Mouse (Mus musculus) embryo, embryonic 10.5 days (tissue): ENCODE measurements around the gene Hist3h2a.

Experiments
- DNase-seq: peaks from one replicate; pipeline ENCODE4 v3.0.0-alpha.2; 2015; ENCODE audit warnings: low spot score

Hist3h2a gene

GRCm38 (mm10) chr11:58954420-58955142, at the start of gene Hist3h2a, which contains the start of gene Trim17:
Hist3h2a (plus strand) TSS chr11:58954685.
Trim17 (plus strand) TSS chr11:58954685.
- peak; percentile 99 for DNase-seq

- DNase-seq = peak; percentile 53
Observed at GRCm38 (mm10) chr11:58904838-58905237, 49.6 kb upstream of the Hist3h2a start.

DNA sequence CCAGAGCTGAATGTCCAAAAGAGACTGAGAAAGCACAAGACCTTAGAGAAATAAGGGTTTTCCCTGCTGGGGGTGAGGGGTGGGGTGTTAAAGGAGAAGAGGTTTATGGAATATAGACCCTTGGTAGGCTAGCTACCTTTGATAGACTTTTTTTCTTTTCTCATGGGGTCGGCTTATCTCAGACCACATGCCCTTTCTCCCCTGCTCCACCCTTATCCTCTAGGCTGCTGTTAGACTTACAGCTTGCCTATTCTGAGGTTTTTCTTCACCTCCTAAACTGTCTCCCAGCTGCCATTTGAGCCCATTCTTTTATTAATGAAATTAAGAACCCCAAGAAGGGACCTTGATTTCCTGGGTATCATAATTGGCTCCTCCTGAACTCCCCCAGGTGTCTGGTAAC, 40.7 kb upstream of the Hist3h2a start:
- no peak for DNase-seq

DNA sequence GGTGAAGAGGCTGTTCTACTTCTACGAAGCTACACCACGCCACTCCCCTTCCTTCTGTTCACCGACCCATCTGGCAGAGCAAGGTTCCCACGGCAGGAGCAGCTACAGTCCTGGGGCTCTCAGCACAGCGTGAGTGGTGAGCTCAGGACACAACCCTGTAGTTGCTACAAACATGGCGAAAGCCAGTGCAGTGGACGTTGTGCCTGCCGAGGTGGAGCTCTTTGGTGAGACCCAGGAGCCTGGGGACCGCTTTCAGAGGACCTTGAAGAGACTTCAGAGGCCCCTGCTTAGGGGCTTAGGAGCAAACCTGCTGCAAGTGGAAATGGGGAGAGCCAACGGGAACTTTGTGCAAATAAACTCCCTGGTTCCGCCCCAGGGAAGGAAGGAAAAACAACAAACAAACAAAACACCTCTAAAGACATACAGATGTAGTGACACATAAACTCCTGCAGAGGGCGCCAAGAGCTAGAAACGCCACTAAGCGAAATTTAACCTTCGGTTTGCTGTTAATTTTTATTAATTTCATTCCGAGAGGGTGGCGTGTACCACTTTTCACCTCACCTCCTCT, 39.9 kb upstream of the Hist3h2a start:
- DNase-seq = peak; percentile 73

DNA sequence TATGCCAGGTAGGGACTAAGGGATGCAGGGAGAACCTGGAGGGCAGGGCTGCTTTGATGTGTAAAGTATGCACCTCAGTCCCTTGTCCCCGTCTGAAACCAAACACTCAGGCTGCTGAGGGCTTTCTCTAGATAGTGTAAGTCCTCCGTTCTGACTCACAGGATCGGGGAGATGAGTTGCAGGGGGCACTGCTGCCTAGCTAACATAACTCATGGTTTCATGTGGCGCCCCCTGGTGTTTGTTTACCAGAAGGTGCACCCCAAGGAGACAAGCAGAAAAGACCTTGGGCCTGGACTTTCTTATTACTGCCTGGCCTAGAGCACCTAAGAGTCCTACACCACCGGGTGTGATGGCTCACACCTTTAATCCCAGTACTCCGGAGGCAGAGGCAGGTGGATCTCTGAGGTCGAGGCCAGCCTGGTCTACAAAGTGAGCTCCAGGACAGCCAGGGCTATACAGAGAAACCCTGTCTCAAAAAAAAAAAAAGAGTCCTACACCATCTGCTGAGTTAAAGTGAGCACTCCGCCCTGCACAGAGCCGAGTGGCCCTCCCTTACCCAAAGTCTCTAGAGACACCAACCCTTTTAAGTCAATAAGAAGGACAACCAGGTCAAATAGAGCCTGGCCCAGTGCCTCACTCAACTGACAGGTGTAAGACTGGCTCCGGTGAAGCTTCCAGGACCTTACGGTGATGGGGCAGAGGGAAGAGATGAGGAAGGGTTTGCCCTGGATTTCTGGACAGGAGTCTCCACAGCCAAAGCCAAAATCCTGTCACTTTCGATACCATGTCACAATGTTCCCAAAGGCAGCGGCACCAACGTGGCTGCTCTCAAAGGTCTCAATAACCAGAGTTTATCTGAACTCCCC, 37.4 kb upstream of the Hist3h2a start:
- peak; percentile 69 for DNase-seq

DNA sequence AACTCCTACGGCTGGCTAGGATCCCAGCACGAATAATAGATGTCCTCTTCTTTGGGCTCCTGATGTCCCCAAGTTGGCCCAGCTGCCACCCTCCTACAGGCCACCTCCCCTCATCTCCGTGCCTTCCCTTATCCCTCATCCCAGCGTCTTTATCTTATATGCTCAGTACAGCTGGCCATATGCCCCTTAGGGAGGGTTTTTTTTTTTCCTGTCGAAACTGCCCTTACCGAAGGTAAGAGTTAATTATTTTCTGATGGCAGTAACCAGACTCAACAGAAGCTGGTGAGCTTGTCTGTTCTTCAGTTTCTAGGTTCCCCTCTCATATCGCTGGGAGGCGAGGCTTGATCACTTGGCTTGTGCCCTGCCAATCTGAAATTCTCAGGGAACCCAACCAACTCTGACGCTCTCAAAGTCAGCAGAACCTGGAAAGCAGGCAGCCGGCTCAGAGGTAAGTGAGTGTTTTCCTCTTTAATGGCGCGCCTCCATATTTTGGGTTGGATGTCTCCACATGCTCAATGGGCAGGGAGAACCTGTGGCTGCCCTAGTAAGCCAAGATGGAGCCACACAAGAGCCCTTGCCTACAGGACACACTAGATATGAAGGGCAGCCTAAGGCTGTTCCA, 36.6 kb upstream of the Hist3h2a start, which contains the start of gene Btnl10:
Btnl10 (plus strand) TSS at position 164 of the 622 bp plus-strand sequence.
- no peak for DNase-seq

- no peak for DNase-seq
Observed at GRCm38 (mm10) chr11:58918759-58919158, 35.7 kb upstream of the Hist3h2a start.

DNA sequence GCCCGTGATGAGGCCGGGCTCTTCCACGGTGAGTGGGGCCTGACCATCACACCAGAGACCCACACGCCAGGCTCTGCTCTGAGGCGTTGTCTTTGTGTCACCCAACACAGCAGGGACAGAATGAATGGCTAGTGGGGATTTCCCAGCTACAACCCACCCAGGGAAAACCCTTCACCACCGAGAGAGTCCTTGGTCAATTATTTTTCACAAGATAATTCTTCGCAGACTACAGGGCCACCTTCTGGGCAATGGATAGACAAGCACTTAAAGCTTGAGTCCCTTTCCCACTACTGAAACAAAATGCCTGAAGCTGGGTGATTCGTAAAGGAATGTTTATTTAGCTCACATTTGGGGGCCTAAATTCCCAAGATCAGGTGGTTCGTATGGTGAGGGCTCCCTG, 32.1 kb upstream of the Hist3h2a start:
- DNase-seq = no peak

DNA sequence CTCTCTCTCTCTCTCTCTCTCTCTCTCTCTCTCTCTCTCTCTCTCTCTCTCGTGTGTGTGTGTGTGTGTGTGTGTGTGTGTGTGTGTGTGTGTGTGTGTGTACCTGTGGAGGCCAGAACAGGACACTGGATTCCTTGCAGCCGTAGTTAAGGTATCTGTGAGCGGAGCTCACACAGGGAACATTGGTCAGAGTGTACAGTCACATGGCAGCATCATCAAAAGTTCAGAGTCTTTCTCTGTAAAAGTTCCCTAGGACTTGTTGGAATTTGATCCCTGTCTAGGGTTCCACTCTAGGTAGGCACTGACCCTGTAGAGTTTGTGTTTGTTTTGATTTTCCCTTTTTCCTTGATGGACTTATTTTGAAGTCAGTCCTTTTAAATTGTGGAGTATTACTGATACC, 27.8 kb upstream of the Hist3h2a start:
- DNase-seq = no peak

DNA sequence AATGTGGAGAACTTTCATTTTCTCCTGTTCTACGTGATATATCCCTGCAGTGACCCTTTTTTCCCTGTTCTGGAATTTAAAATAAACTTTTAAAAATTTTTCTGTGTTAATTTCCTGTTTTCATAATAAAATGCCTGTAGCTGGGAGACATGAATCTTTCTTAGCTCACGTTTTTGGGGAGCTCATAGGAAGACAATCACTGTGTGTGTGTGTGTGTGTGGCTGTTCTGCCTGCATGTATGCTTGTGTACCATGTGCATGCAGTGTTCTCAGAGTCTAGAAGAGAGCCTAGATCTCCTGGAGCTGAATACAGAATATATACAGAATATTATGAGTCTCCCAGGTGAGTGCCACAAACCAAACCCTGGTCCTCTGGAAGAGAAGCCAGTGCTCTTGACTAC, 27.4 kb upstream of the Hist3h2a start:
- no peak for DNase-seq

DNA sequence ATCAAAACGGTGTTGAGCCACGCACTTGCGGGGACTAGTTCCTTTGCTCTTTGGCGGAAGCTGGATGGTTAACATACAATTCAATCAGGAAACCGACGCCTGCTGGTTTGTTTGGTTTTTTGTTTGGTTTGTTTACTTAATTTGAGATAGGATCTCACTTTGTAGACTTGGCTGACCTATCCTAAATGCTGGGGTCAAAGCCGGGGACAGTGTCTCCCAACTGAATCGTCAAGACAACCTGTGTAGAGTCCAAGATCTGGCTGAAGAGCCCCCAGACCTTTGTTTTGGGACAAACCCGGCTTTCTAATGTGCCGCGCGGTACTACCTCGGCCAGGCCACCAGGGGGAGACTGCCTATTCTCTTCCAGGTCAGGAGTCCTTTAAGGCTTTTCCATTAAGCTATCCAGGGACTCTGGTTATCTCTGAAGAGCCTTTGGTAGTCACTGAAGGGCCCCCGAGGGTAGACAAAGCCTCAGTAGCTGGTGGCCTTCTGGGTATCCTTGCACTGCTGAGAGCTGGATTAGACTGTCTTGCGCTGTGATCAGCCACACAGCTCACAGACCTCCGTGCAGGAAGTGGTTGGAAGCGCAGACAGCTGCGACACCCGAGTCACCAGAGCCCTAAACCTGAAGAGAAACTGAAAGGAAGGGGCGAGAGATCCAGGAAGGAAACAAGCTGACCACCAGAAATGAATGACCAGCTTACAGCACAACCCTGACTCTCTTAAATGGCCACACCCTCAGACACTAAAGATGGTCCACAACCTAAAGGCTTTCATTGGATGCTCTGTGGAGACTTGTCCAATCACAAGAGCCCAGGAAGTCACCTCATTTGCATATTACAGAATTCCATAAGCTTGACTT, 26.5 kb upstream of the Hist3h2a start:
- DNase-seq = peak; percentile 88

DNA sequence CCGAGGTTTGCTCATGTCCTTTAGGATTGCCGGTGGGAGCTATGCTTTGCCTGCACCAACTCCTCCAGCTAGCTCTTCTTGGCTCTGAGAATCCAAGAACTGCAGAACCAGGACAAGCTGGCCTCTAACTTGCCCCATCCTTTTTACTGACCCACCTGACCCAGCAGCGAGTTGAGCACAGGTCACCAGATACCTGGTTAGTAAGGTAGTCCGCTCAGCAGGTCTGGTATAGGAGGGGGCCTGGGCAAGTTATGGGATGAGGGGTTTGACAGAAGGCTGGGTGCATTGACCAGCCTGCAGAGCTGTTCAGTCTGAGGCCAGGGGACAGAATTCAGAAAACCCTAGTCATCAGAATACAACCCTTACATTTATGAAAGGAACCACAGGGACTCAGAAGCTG, 25.4 kb upstream of the Hist3h2a start:
- no peak for DNase-seq

DNA sequence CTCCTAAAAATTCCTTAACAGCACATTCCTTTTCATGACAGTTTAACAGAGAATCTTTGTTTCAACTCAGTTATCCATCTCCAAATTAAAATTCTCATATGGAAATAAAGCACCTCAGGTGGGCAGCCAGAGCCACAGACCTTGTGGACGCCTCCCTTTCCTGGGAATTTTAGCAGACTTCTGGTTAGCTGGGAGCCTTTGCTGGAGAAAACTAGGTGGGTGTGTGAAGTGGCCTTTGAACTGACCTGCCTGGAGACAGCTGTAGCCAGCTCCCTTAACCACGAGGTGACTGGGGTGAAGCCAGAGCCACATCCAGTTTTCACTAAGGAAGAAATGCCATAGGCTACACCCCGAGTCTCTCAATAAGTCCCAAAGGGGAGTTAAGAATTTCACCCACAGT, 24.8 kb upstream of the Hist3h2a start:
- no peak for DNase-seq

GRCm38 (mm10) chr11:58930254-58930653, 24.2 kb upstream of the Hist3h2a start:
- no peak for DNase-seq

DNA sequence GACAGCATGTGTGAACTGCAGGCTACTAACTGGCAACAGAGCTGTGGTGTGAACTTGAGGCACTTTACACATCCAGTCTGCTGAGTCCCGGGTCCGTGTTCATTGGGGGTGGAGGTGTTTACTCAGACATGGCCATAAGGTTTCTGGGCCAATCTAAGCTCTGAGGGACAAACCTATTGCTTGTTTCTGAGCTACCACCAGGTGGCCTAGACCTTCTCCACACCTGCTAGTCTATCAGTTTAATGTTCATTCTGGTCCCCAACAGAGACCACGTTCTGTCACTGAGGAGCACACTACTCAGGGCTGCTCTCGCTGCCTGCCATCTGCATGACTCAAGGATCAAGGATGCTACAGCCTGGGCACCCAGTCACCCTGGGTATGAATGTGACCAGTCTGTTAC, 22.9 kb upstream of the Hist3h2a start:
- no peak for DNase-seq

DNA sequence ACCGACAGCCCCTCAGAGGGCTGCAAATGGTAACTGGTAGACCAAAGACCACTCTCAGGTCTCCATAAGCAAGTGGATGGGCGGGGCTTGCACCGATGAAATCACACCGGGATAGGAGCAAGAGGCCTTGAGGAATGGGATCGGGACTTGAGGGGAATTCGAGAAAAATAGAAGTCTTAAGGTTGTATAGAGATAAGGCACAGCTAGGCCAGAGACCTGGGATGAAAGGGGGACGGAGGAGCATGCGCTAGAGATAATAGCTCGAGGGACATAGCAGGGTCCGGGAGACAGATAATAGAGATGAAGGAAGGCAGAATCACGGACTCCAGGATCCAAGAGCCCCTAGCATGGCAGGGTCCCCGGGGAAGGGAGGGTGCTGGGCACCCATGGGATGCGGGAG, 16.6 kb upstream of the Hist3h2a start:
- peak; percentile 71 for DNase-seq

DNA sequence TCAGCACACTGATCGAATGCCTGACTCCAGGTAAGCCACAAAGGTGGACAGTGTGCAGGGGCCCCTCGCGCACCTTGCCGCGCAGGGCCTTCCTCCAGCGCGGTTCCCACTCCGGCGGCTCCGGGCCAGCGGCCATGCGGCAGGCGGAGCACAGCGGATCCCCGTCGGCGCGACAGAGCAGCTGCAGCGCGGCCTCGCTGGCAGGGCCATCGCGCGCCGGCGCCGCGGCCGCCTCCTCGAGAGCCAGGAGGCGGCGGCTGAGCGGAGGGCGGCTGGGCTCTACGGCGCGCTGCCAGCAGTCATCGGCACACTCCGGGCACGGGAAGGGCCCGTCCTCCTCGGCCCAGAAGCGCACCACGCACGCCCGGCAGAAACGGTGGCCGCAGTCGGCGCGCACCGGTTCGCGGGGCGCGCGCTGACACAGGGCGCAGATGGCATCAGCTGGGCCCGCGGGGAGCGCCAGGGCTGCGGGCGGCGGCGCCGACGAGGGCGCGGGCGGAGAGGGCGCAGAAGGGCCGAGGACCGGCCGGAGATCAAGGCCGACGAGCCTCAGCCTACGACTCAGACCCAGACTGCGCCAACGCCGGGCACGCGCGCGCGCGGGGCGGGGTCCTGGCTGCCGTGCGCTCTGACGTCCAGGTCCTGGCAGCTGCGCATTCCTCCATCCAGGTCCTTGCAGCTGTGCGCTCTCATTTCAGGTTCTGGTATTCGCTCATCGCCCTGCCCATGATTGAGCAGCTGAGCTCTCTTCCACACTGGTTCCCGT, 16.0 kb upstream of the Hist3h2a start, which contains the start of gene Rnf187:
Rnf187 (minus strand) TSS at position 595 of the 766 bp plus-strand sequence.
- DNase-seq = peak; percentile 96

DNA sequence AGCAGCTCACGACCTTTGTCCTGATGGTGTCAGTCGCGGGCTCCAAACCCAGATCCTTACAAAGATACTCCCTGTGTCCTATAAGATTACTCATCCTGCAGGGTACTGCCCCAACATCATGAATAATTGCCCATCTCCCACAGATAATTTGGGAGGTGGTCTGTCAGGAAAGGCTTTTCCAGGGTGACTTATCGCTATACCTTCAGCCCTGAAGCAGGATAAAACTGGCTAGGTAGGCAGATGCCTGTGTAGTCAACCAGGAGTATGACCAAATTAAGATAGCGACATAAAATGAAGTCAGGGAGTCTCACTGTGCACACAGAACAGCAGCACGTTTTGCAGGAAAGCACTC, 15.4 kb upstream of the Hist3h2a start:
- no peak for DNase-seq

DNA sequence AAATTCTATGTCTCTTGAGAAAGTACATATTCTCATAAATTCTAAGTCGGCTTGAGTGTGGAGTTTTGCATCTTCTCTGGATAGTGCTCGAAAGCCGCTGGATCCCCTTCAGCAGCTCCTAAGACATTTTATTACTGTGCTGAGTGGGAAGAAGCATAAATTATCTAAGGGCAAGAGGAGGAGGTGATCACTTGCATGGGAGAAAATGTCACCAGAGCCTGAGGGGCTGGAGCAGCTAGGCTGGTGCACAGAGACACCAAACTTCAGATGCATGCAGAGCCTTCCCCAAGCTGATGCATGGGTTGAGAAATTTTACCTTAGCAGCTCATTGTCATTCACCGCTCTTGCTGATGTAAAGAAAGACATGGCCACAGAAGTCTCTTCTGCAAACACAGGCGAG, 10.3 kb upstream of the Hist3h2a start:
- no peak for DNase-seq

- DNase-seq = no peak
Observed at GRCm38 (mm10) chr11:58947306-58947705, 7.2 kb upstream of the Hist3h2a start.
